Mouse (Mus musculus): ENCODE data around the gene Immt. TPM values are rescaled to one million over a fixed set of nuclear protein-coding genes. Genes with fewer than 3 reads are reported as not detected.

The Immt gene
- 61.2 TPM for polyA plus RNA-seq (2014; fragmentation: Illumina TruSeq; extraction: RNeasy Lipid Tissue Mini Kit (QIAGEN cat#74804); ENCODE audit: insufficient read depth, low read depth, low replicate concordance)

GRCm38 (mm10) chr6:71830690-71831580, at the start of gene Immt:
TSS of gene Immt (plus strand) at chr6:71831331.

GRCm38 (mm10) chr6:71826869-71827268, 4.3 kb upstream of the Immt start, which contains the start of gene Mrpl35:
TSS of gene Mrpl35 (minus strand) at chr6:71826969.

GRCm38 (mm10) chr6:71908481-71909381, 77.6 kb downstream of the Immt start, which contains the start of the genes Ptcd3 and Polr1a:
TSS of gene Ptcd3 (minus strand) at chr6:71908750.
TSS of gene Polr1a (plus strand) at chr6:71909053.

Other genes starting within 250 kb of the Immt start
- 12.5 TPM for gene Kdm3a, start 198.3 kb upstream of the Immt start, polyA plus RNA-seq (2014; fragmentation: Illumina TruSeq; extraction: RNeasy Lipid Tissue Mini Kit (QIAGEN cat#74804); ENCODE audit: insufficient read depth, low read depth, low replicate concordance)
- 5.0 TPM for gene Reep1, start 123.8 kb upstream of the Immt start, polyA plus RNA-seq (2014; fragmentation: Illumina TruSeq; extraction: RNeasy Lipid Tissue Mini Kit (QIAGEN cat#74804); ENCODE audit: insufficient read depth, low read depth, low replicate concordance)
- gene Mrpl35, start 4.4 kb upstream of the Immt start, polyA plus RNA-seq (2014; fragmentation: Illumina TruSeq; extraction: RNeasy Lipid Tissue Mini Kit (QIAGEN cat#74804); ENCODE audit: insufficient read depth, low read depth, low replicate concordance): 17.7 TPM
- gene Ptcd3, start 77.4 kb downstream of the Immt start, polyA plus RNA-seq (2014; fragmentation: Illumina TruSeq; extraction: RNeasy Lipid Tissue Mini Kit (QIAGEN cat#74804); ENCODE audit: insufficient read depth, low read depth, low replicate concordance): 23.4 TPM
- 6.0 TPM for gene Polr1a, start 77.7 kb downstream of the Immt start, polyA plus RNA-seq (2014; fragmentation: Illumina TruSeq; extraction: RNeasy Lipid Tissue Mini Kit (QIAGEN cat#74804); ENCODE audit: insufficient read depth, low read depth, low replicate concordance)

All from lung, adult 10 weeks (tissue).